Mouse (Mus musculus): Measurements from ENCODE around the gene Kcnh1.

Kcnh1 gene

GRCm38 (mm10) chr1:192190508-192191321 lies at the start of gene Kcnh1:
TSS of gene Kcnh1 (plus strand) at chr1:192190774.
- peak; percentile 33 to 78 for DNase-seq (ENCODE audit: low spot score in 2 of 2)

- no peak for DNase-seq (ENCODE audit: low spot score in 2 of 2)
Observed at GRCm38 (mm10) chr1:192151179-192151578, 39.4 kb upstream of the Kcnh1 start.

DNA sequence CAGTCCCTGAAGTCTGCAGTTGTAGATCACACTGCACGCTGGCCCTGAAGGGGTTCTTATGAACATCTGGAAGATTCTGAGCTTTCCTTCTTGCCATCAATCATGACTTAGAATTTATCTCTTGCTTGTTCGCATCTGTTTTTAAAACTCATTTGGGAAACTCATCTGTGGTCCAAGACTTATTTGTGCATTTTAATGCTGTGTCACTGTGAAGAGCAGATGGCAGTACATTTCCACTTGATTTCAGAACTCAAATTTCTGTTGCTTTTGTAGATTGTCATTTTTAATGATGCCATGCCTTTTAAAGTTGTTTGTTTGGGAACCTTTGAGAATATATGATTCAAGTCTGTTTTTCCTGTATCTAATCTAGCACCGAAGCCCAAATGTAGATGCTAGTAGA lies 19.1 kb upstream of the Kcnh1 start:
- DNase-seq (ENCODE audit: low spot score in 2 of 2): no peak

- no peak for DNase-seq (ENCODE audit: low spot score in 2 of 2)
Observed at GRCm38 (mm10) chr1:192179877-192180276, 10.7 kb upstream of the Kcnh1 start.

DNA sequence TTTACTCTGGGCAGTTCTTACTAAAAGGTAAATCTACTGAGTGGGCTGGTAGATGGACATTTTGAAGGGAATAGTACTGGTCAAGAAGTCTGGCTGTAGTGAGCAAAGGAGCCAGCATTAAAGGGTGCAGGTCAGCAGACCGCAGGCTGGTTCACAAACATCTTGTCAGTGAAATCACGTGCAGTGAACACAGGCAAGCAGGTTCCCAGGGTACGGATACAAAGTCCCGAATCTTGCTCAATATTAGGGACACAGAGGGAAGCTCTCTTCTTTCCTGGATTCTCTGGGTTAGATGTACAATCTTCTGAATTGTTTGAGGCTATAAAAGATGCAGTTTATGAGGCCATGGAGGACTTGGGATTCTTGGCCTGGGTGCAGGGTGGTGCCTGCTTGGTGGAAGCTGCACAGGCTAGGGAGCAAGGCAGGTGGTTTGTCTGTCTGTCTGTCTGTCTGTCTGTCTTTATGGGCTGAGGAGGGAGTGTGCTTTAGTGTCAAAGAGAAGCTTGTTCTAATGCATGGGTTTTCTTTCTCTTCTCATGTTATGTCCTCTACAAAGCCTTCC lies 8.8 kb upstream of the Kcnh1 start:
- DNase-seq (ENCODE audit: low spot score in 2 of 2): no peak

DNA sequence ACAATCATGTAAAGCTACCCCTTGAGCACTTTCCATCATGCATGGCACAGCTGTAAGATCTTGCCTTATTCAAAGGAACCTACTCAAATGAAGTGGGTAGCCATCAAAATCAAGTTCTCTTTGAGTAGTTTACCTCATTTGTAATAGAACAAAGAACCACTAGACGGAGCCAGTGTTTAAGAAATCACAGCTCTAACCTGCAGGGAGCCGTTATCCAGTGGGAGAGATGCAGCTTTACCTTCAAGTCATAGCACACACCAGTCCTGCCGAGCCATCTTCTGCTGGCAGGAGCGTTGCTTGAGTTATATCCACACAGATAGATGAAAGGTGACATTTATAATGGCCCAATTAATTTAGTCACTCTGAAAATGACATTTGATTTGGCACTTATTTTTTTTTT lies 1.5 kb upstream of the Kcnh1 start:
- DNase-seq (ENCODE audit: low spot score in 2 of 2): no peak

- no peak for DNase-seq (ENCODE audit: low spot score in 2 of 2)
Observed at GRCm38 (mm10) chr1:192189771-192190170, 803 bp upstream of the Kcnh1 start.

GRCm38 (mm10) chr1:192191322-192191639 lies 707 bp downstream of the Kcnh1 start:
- DNase-seq (ENCODE audit: low spot score in 2 of 2): peak in 1 of 2 experiments; percentile 15

GRCm38 (mm10) chr1:192191859-192192258 lies 1.3 kb downstream of the Kcnh1 start:
- no peak for DNase-seq (ENCODE audit: low spot score in 2 of 2)

DNA sequence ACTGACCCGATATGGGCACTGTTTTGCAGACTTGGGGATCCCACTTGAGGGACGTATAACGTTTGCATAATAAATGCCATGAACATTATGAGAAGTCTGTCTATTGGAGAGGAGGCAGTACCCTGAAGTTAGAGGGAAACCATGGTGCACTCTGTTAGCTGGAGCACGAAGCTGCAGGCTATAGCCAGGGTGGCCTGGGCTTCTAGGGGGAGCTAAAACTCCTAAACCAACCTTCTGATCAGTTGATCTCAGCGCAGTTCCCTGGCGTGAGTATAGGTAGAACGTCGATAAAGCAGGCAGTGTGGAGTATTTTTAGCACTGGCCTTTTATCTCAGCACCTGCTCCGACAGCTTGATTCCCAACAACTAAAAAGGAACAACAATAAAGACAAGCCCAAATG lies 2.1 kb downstream of the Kcnh1 start:
- no peak for DNase-seq (ENCODE audit: low spot score in 2 of 2)

DNA sequence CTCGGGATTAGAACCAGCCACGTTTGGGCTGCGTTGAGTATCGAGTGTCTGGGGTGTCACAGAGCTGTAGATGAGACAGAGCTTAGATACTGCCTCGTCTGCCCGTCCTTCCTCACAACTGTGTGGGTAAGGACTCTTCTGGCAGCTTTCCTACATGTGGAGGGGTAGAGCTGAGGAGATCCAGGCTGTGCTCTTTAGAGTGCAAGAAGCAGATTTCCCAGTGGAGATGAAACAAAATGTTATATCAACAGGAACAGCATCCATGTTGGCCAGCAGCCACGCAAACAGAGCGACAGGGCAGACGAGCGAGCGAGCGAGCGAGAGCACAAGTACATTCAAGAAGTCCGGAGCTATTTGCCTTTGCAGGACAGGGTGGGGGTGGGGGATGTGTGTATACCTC lies 3.1 kb downstream of the Kcnh1 start:
- no peak for DNase-seq (ENCODE audit: low spot score in 2 of 2)

DNA sequence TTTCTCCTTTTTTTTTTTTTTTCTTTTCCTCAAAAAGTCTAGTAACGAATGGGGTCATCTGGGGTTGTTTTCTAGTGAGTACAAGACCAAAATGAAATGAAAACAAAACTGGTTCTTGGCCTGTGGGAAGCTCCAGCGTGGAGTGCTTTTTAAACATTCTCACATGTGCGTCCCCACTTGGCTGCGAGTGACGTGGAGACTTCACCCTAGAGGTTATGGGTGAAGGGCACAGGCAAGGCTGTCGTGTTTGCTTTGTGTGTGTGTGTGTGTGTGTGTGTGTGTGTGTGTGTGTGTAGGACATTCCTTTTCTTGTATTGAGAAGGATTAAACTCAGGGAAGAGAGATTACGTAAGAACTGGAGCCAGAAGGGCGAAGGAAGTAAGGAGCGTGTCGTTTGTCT lies 6.9 kb downstream of the Kcnh1 start:
- DNase-seq (ENCODE audit: low spot score in 2 of 2): no peak

GRCm38 (mm10) chr1:192202936-192203335 lies 12.4 kb downstream of the Kcnh1 start:
- DNase-seq (ENCODE audit: low spot score in 2 of 2): no peak

- no peak for DNase-seq (ENCODE audit: low spot score in 2 of 2)
Observed at GRCm38 (mm10) chr1:192207956-192208355, 17.4 kb downstream of the Kcnh1 start.

GRCm38 (mm10) chr1:192212448-192212847 lies 21.9 kb downstream of the Kcnh1 start:
- no peak for DNase-seq (ENCODE audit: low spot score in 2 of 2)

DNA sequence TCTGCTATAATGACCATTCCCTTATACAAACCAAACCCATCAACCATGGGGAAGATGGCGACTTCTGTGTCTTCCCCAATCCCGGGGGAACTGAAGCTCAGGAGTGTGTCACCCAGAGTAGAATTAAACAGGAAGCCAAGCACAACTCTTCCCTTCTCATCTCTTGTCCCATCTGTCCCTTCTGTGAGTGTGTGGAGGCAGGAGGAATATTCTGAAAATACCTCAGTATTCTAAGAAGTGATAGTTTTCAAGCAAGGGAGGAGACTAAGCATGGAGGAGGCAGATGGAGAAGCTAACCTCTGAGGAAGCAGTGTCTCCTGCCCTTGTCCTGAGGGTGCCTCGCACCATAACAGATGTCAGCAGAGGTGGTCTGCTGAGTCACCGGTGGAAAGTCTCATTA lies 24.1 kb downstream of the Kcnh1 start:
- DNase-seq (ENCODE audit: low spot score in 2 of 2): no peak

DNA sequence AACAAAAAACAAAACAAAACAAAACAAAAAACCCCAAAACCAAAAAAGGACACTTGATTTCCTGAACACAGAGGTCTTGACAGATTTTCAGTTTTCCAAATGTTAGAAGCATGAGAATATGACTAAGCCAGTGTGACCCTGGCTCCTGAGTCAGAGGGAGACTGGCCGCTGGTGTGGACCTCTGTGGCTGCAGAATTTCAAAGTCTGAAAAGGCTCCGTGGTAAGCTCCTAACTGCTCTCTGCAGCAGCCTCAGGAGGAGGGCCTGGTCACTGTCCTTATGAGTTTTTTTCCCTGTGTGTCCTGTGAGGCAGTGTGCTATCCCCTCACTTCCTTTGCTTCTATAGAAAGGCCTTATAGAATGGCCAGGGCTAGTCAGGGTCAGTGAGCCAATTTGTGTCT lies 29.6 kb downstream of the Kcnh1 start:
- no peak for DNase-seq (ENCODE audit: low spot score in 2 of 2)

DNA sequence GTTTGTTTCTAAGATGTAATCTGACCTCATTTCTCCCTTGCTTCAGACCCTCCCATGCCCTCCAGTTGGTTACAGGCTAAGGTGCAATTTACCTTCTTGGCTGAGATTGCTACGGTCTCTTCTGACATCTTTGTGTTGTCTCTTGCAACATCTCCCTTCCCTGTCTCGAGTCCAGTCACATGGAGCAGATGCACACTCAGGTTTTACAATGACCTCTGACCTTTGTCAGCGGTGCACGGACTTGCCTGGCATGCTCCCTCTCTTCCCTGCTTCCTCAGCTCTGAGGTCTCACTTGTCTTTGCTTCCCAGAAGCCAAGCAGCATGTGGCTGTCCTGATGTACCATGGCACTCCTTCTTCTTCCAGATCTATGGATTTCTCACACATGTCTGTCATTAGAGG lies 33.6 kb downstream of the Kcnh1 start:
- no peak for DNase-seq (ENCODE audit: low spot score in 2 of 2)

DNA sequence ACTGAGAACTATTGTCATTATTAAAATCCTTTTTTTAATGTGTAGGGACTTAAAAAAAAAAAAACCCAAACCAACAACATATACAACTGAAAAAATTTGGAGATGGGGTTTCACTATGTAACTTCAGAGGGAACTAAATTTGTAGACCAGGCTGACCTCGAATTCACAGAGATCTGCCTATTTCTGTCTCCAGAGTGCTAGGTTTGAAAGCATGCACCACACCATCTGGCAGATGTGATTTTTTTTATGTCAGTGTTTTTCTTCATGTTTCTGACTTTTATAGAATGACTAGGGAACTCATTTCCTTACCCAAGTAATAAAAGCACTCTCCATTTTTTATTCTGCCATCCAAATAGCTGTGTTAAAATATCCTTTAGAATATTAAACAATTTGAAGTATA lies 42.1 kb downstream of the Kcnh1 start:
- no peak for DNase-seq (ENCODE audit: low spot score in 2 of 2)

- DNase-seq (ENCODE audit: low spot score in 2 of 2): no peak
Observed at GRCm38 (mm10) chr1:192246836-192247235, 56.3 kb downstream of the Kcnh1 start.

- DNase-seq (ENCODE audit: low spot score in 2 of 2): no peak
Observed at GRCm38 (mm10) chr1:192259146-192259545, 68.6 kb downstream of the Kcnh1 start.

GRCm38 (mm10) chr1:192259616-192260015 lies 69.0 kb downstream of the Kcnh1 start:
- no peak for DNase-seq (ENCODE audit: low spot score in 2 of 2)

DNA sequence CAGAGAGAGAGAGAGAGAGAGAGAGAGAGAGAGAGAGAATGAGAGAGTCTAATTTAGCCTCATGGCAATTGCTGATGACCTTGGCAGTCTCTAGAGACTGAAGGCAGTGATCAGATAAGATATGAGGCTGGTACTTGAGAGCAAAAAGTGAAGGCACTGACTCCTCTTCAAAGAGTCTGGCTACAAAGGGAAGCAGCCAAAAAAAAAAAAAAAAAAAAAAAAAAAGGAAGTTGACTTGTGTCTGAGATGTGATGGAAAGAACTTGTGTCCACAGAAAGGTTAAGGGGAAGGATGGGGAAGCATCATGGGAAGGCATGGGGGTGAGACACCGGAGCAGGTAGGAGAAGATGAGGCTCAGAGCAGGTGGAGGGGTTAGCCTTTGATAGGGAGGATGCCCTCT lies 75.1 kb downstream of the Kcnh1 start:
- DNase-seq (ENCODE audit: low spot score in 2 of 2): no peak

- DNase-seq (ENCODE audit: low spot score in 2 of 2): no peak
Observed at GRCm38 (mm10) chr1:192266956-192267355, 76.4 kb downstream of the Kcnh1 start.

Data from spleen, postnatal 10 days (tissue).